Mouse (Mus musculus) naive thymus-derived CD4-positive, alpha-beta T cell, adult 2 months (primary cell): ENCODE measurements around the gene Mef2c.

Experiments
- DNase-seq: peaks from one replicate; pipeline ENCODE4 v3.0.0-alpha.2; 2011; ENCODE audit warnings: low read depth

The Mef2c gene

DNA sequence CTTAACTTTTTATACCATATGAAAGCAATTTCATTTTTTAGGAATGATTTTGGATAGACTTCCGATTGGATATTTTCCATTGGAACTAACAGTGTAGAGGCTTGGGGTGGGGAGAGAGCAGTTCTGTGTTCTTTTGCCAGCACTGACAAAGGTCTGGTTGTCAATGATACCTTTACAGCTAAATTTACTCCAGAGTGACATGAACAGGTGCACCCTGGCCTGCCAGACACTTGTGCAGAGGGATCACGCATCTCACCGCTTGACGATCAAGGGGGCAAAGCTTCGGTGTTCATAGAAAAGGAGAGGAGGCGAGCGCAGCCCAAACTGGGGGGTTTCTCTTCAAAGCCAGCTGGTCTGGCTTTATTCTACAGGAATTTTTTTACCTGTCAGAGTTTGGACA is at the start of gene Mef2c:
Gene Mef2c (plus strand): TSS at position 116 of the 400 bp plus-strand sequence.
- DNase-seq, result no peak

GRCm38 (mm10) chr13:83458729-83459128 is 45.1 kb upstream of the Mef2c start:
- DNase-seq, result no peak

- no peak for DNase-seq
Measured at GRCm38 (mm10) chr13:83459600-83459999, 44.2 kb upstream of the Mef2c start.

GRCm38 (mm10) chr13:83460620-83461019 is 43.2 kb upstream of the Mef2c start:
- no peak for DNase-seq

- no peak for DNase-seq
Measured at GRCm38 (mm10) chr13:83461556-83461955, 42.3 kb upstream of the Mef2c start.

GRCm38 (mm10) chr13:83466756-83467155 is 37.1 kb upstream of the Mef2c start:
- no peak for DNase-seq

GRCm38 (mm10) chr13:83468794-83469193 is 35.0 kb upstream of the Mef2c start:
- DNase-seq, result no peak

DNA sequence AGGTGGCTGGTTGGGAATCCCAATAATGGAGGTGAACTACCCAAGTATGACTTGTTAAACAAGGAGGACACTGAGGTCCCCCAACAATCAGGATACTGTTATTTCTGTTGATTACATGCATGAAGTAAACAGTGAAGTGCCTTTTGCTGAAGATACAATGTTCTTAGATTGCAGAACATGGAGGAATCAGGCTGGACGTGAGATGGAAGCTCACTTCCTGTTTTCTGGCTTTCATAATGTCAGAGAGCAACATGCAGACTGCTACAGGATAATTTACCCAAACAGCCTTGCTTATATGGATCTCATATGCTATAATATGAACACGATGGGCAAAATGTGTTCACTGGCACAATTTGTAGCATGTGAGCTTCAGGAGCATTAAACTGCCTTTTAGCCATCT is 30.1 kb upstream of the Mef2c start:
- no peak for DNase-seq

GRCm38 (mm10) chr13:83480388-83480787 is 23.4 kb upstream of the Mef2c start:
- DNase-seq, result no peak

DNA sequence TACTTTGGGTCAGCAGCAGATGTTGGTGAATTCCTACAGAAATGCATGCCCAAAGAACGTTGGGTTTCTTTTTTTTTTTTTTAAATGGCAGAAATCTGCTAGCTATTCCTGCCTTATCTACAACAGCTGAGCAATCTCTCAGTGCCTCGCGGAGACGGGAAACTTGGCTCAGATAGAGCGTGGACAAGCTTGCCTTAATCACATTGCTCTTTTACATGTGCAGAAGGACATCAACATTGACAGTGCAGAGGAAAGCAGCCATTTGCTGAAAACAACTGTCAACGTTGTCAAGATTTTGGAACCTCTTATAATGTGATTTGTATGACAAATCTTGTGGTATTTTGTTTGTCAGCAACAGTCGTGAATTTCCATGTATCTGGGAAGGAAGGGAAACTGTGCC is 22.5 kb upstream of the Mef2c start:
- DNase-seq, result no peak

- DNase-seq, result no peak
Measured at GRCm38 (mm10) chr13:83482087-83482486, 21.7 kb upstream of the Mef2c start.

- DNase-seq, result no peak
Measured at GRCm38 (mm10) chr13:83484215-83484614, 19.6 kb upstream of the Mef2c start.

DNA sequence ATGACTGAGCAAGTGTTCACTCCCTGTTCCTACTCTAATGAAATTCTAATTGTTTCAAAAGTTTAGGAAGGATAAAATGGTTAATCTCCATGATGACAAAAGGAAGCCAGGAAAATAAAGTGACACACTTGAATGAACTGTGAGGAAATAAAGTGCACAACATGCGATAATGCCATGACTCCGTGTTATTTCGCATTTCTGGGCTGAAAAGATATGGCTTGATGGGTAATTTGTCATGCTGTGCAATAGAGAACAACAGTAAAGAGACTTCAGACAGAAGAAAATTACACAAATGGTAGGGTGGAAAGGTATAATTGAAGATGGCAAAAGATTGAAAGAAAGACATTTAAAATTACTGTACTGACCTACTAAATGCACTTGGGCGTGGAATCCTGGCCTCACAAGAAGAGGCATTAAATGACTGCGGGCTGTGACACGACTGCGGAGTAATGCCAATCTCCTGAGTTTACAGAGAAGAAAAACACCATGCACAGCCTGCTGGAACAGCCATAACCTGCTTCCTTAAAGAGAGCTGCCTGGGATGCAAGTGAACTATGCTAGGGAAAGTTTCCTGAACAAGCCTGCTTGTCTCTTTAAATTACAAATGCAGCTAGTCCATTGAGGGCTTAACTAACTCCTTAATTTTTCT is 19.0 kb upstream of the Mef2c start:
- DNase-seq, result no peak

GRCm38 (mm10) chr13:83492051-83492450 is 11.8 kb upstream of the Mef2c start:
- DNase-seq, result no peak

DNA sequence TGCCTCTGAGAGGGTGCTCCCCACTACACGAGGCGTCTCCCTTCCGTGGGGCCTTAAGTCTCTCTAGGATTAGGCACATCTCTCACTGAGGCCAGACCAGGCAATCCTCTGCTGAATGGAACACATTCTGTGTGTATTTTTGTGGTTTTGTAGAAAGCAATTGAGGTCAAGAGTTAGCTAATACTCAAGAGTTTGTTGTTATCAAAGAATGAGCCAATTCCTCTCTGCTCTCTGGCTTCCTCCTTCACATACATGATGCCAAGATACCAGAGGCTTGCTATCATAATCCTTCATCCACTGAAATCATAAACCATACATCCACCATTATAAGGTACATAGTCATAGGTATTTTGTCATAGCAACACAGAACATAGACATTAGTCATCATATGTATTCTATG is 6.1 kb upstream of the Mef2c start:
- DNase-seq, result no peak

DNA sequence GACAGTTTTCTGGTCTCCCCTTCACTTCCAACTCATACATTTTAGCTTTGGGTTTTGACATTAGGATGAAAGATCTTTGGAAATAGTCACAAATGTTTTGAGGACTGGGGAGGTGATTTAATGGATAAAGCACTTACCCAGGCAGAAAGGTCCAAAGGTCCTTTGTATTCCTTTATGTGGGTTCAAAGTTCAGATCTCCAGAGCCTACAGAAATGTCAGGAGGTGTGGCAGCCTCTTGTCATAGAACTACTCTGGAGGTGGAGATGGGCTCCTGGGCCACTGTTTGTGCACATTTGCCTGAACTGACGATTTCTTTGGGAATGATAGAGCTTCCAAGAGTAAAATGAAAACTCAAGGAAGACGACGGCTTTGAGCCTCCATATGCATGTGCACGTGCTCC is 4.3 kb upstream of the Mef2c start:
- no peak for DNase-seq

DNA sequence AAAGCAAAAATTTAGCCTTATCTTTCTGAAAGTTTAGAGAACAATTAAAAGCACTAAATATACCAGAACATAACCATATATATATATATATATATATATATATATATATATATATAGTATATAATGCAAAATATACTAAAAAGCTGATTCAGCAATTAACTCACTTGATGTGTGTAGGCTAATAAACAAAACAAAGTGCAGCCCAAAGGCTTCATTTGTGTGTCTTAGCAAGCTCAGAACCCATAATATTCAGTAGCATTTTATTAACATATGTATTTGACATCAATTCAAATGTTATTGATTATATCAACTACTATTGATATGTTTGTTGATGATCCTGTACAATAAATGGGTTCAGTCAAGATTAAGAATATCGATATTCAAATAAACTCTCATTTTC is 3.9 kb downstream of the Mef2c start:
- DNase-seq, result no peak

DNA sequence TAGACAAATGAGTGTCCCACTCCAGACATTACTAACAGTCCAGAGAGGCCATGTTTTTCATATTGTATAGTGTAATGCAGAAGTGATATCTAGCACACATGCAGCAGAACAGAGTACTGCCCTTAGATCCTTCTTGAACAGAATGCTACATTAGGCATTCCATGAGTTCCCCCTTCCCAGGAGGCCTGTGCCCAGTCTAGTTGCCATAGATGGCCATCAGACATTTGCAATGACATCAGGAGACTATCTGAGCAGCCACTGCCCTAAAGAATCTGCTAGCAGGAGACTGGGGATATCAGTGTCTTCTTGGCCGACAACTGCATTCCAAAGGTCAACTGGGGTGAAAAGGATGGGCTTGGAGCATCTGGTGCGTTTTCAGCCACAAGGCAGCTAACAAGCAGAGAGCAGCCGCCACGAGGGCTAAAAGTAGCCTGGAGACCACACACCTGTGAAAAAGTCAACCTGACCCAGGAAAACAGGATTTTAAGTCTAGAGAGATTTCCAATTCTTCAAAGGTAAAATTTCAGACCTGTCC is 11.2 kb downstream of the Mef2c start:
- DNase-seq, result no peak

- DNase-seq, result no peak
Measured at GRCm38 (mm10) chr13:83517660-83518609, 14.1 kb downstream of the Mef2c start.

DNA sequence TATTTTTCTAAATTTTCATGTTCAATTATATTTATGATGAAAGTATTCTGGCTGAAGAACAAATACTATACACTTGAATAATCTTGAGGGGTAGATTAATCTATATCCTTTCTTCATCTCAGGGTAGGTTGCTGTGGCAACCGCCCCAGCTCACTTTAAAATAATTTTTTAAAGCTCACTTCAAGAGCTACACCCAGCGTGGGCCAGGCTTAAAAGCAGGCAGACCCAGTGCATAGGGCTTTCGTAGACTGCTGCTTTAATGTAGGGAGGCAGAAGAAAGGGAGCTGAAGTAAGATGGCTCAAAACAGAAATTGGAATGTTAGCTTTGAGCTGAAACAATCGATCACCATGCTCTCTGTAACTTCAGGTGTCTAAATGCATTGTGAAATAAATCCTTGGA is 17.0 kb downstream of the Mef2c start:
- DNase-seq, result no peak

GRCm38 (mm10) chr13:83523232-83523969 is 19.6 kb downstream of the Mef2c start:
- no peak for DNase-seq

GRCm38 (mm10) chr13:83524159-83524901 is 20.5 kb downstream of the Mef2c start:
- no peak for DNase-seq
